Mouse (Mus musculus): Measurements from ENCODE around the gene Grm2. TPM values are rescaled to one million over a fixed set of nuclear protein-coding genes. Genes with fewer than 3 reads are reported as not detected.

Grm2 gene
- not detected for total RNA-seq (2021)
- long read RNA-seq, experiment 1 = 0 reads
- long read RNA-seq, experiment 2 = 0 reads

- peak; percentile 62 for DNase-seq
- intact Hi-C loops (cut with DNase I; ENCODE audit: low total_unique reads) = no loop called here
Observed at GRCm38 (mm10) chr9:106655884-106656720, at the start of gene Grm2. Gene Grm2 (minus strand): TSS chr9:106656082.

- intact Hi-C loops (cut with DNase I; ENCODE audit: low total_unique reads) = no loop called here
- DNase-seq = peak; percentile 66
Observed at GRCm38 (mm10) chr9:106692973-106693481, 37.1 kb upstream of the Grm2 start.

GRCm38 (mm10) chr9:106688834-106689233 lies 33.0 kb upstream of the Grm2 start:
- DNase-seq = no peak
- intact Hi-C loops (cut with DNase I; ENCODE audit: low total_unique reads) = loop anchor here (10.0 kb wide), 1 partner anchor 196 kb away; the partner anchor contains the start of gene Rbm15b

GRCm38 (mm10) chr9:106686983-106687650 lies 31.2 kb upstream of the Grm2 start:
- peak; percentile 62 for DNase-seq
- intact Hi-C loops (cut with DNase I; ENCODE audit: low total_unique reads) = loop anchor here (10.0 kb wide), 1 partner anchor 198 kb away; the partner anchor contains the start of gene Rbm15b

- intact Hi-C loops (cut with DNase I; ENCODE audit: low total_unique reads) = loop anchor here (10.0 kb wide), 1 partner anchor 199 kb away; the partner anchor contains the start of gene Rbm15b
- DNase-seq = peak; percentile 87
Observed at GRCm38 (mm10) chr9:106685249-106686101, 29.6 kb upstream of the Grm2 start, which contains the start of gene Tex264. Gene Tex264 (minus strand): TSS chr9:106685927.

GRCm38 (mm10) chr9:106684918-106685248 lies 29.0 kb upstream of the Grm2 start:
- intact Hi-C loops (cut with DNase I; ENCODE audit: low total_unique reads) = loop anchor here (10.0 kb wide), 1 partner anchor 200 kb away; the partner anchor contains the start of gene Rbm15b
- DNase-seq = no peak

- no peak for DNase-seq
- intact Hi-C loops (cut with DNase I; ENCODE audit: low total_unique reads) = loop anchor here (10.0 kb wide), 1 partner anchor 201 kb away; the partner anchor contains the start of gene Rbm15b
Observed at GRCm38 (mm10) chr9:106684093-106684872, 28.4 kb upstream of the Grm2 start.

- intact Hi-C loops (cut with DNase I; ENCODE audit: low total_unique reads) = loop anchor here (10.0 kb wide), 1 partner anchor 204 kb away; the partner anchor contains the start of gene Rbm15b
- no peak for DNase-seq
Observed at GRCm38 (mm10) chr9:106681026-106681425, 25.1 kb upstream of the Grm2 start.

- intact Hi-C loops (cut with DNase I; ENCODE audit: low total_unique reads) = loop anchor here (5.0 kb wide), 1 partner anchor 139 kb away; no protein-coding TSS in a partner anchor
- no peak for DNase-seq
Observed at GRCm38 (mm10) chr9:106678242-106678641, 22.4 kb upstream of the Grm2 start.

GRCm38 (mm10) chr9:106677702-106678101 lies 21.8 kb upstream of the Grm2 start:
- intact Hi-C loops (cut with DNase I; ENCODE audit: low total_unique reads) = loop anchor here (5.0 kb wide), 1 partner anchor 140 kb away; no protein-coding TSS in a partner anchor
- DNase-seq = no peak

GRCm38 (mm10) chr9:106676571-106676970 lies 20.7 kb upstream of the Grm2 start:
- DNase-seq = no peak
- intact Hi-C loops (cut with DNase I; ENCODE audit: low total_unique reads) = loop anchor here (5.0 kb wide), 1 partner anchor 141 kb away; no protein-coding TSS in a partner anchor

- intact Hi-C loops (cut with DNase I; ENCODE audit: low total_unique reads) = loop anchor here (5.0 kb wide), 1 partner anchor 141 kb away; no protein-coding TSS in a partner anchor
- DNase-seq = no peak
Observed at GRCm38 (mm10) chr9:106675965-106676364, 20.1 kb upstream of the Grm2 start.

GRCm38 (mm10) chr9:106675480-106675879 lies 19.6 kb upstream of the Grm2 start:
- intact Hi-C loops (cut with DNase I; ENCODE audit: low total_unique reads) = loop anchor here (5.0 kb wide), 1 partner anchor 142 kb away; no protein-coding TSS in a partner anchor
- peak; percentile 70 for DNase-seq

GRCm38 (mm10) chr9:106673860-106674259 lies 18.0 kb upstream of the Grm2 start:
- DNase-seq = no peak
- intact Hi-C loops (cut with DNase I; ENCODE audit: low total_unique reads) = no loop called here

GRCm38 (mm10) chr9:106664856-106665255 lies 9.0 kb upstream of the Grm2 start:
- intact Hi-C loops (cut with DNase I; ENCODE audit: low total_unique reads) = no loop called here
- no peak for DNase-seq

GRCm38 (mm10) chr9:106664433-106664832 lies 8.6 kb upstream of the Grm2 start:
- DNase-seq = no peak
- intact Hi-C loops (cut with DNase I; ENCODE audit: low total_unique reads) = no loop called here

- intact Hi-C loops (cut with DNase I; ENCODE audit: low total_unique reads) = no loop called here
Observed at GRCm38 (mm10) chr9:106663200-106663599, 7.3 kb upstream of the Grm2 start.

GRCm38 (mm10) chr9:106659935-106660334 lies 4.1 kb upstream of the Grm2 start:
- DNase-seq = no peak
- intact Hi-C loops (cut with DNase I; ENCODE audit: low total_unique reads) = no loop called here

More at GRCm38 (mm10) chr9:106663200-106663599, 7.3 kb upstream of the Grm2 start:
- no peak for DNase-seq

All from gastrocnemius, postnatal 14 days (tissue).